Mouse (Mus musculus): ENCODE results near the gene Grin2a.

Grin2a gene

DNA sequence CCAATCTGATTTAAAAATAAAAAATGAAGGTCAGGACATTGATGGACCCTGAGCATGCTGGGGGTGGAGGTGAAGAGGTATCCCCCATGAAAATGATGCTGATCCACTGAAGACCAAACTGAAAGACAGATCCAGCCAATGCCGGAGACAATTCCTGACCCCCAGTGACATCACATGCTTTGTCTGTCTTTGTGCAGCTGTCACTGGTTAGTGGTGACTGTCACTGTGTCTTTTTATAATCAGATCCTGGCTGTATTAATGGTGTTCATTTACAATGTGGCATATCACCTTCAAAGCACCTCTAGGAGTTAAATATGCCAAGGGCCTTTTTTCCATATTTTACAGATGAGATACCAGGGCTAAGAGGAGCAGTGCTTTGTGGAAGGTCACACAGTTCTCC lies 32.9 kb downstream of the Grin2a start:
- DNase-seq, result no peak

DNA sequence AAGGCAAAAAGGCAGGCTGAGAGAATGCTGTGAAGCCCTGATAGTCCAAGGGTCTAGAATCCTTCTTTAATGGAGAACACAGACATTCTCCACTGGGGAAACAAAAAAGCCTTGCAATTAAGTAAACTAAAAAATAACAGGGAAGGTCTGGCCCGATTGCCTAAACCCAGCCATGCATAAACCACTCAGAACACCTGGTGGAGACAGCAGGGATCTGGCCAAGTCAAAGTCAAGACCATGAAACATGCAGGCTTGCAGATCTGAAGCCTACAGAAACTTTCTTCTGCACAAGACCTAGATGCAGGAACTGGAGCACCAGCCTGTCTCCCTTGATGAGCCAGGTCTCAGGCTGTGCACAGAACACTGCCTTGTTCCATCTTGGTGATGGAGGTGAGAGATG lies 36.0 kb downstream of the Grin2a start:
- no peak for DNase-seq

DNA sequence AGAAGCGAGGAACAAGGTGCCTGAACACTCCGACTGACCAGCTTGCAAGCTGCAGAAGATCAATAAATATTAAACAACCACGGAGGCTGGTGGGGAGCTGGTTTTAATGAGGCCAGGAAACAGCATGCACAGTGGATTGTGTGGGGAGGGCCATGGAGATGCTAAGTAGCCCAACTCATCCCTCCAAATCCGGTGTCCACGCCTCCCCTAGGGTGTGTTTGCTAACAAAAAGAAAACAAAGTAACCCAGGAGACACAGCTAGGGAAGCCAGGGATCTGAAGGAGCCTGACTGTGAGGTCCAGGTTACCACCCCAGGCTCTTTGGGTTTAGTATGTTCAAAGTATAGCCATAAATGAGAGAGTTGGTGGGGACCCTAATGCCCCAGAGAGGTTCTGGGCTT lies 41.1 kb downstream of the Grin2a start:
- DNase-seq, result no peak

DNA sequence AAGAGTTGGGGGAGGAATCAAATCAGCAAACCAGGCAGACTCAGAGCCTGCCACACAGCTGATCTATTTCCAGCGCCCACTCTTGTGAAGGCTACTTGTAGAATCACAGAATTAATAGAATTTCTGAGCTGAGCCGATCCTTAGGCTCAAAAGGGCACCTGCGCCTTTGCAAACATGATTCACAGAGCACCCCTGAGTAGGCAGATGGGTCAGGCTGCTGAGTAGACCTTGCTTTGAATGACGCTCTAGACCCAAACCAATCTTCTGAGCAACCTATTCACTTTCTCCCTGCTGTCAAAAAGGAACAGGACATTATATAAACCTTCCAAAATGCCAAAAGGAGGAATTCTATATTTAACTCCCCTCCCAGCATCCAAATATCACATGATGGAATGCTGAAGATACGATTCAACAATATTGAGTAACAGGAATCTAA lies 41.9 kb downstream of the Grin2a start:
- no peak for DNase-seq

DNA sequence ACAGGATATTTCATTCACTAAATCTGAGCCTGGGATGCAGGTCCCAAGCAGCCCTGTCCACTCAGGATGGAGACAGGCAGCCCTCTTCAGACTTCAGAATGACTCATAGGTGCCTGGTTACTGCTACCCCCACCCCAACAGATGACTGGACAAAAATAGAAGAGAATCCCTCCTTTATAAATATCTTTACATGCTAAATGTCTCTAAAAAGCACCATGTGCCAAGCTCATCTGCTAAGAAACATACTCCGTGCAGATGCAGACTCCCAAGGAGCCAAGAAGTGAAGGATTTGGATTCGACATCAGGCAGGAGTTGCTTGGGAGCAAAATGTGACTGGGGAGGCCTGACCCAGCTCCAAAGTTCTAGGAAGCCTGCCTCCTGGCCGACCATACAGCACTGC lies 46.1 kb downstream of the Grin2a start:
- DNase-seq, result no peak

DNA sequence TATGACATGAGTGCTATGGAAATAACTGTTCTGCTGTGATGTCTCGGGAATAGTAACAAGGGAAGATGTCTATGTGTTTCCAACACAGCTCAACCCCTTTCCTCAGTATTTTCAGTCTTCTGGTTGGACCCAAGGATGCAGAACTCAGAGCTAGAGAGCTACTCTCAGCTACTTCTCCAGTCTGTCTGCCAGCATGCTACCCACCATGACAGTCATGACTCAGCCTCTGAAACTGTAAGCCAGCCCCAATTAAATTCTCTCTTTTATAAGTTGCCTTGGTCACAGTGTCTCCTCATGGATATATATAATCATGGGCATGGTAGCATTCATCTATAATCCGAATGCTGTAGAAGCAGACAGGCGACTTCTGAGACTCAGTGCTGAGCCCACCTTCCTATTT lies 47.9 kb downstream of the Grin2a start:
- no peak for DNase-seq

DNA sequence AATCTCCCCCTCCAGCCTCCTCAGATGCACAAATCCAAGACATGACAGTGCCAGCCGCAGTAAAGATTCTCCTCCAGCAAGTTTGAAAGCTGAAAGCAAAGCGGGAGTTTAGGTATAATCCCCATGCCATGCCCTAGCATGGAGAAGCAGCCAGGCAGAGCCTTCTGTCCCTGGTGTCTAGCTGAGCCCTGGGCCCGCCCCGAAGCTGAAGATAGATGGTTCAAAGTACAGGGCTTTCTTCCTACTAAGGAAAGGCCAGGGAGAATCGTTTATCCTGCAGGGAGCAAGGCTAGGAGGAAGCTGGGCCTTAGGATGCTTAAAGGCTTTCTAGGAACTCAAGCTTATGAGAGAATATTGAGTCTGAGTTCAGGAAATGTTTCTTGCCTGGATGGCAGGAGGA lies 50.5 kb downstream of the Grin2a start:
- DNase-seq, result no peak

DNA sequence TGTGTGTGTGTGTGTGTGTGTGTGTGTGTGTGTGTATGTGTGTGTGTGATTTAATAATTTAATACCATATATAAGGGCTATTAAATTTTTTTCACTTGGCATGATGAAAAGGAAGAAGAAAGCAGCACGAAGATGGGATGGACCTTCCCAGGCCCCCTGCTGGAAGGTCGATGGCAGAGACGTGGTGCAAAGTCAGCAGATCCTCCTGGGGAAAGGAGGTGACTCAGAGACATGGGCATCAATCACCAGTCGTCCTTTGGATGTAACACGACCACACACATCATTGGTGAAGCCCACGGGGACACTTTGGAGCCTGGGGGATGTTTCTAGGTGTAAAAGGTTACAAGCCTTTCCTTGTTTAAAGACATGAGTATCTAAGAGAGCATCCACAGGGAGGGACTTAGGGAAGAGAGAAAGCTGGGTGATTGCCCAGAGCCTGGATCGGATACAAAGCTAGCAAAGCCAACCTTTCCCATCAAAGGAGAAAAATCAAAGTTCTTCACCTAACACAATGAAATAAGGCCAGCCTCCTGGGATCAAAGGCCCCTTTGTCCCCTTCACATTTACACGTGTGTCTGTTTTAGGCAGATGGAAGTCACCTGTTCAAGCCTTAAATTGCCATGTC lies 53.9 kb downstream of the Grin2a start:
- DNase-seq, result no peak

DNA sequence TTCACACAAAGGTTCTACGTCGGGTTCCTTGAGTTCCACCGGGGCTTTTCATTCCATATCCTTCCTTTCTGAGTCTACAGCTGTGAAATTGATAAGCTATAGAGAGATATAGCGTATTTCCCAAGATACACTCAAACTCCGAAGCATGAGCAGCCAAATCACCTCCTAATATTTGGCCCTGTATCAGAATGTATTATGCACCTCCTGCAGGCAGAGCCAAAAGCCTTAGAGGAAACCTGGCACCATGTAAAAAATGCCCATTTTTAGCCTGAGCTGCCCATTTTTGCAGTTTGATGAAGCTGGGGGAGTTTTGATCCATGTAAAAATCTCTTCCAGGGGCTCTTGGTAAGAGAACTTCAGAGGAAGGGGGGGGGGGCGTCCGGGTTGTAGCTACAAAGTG lies 54.6 kb downstream of the Grin2a start:
- DNase-seq, result no peak

DNA sequence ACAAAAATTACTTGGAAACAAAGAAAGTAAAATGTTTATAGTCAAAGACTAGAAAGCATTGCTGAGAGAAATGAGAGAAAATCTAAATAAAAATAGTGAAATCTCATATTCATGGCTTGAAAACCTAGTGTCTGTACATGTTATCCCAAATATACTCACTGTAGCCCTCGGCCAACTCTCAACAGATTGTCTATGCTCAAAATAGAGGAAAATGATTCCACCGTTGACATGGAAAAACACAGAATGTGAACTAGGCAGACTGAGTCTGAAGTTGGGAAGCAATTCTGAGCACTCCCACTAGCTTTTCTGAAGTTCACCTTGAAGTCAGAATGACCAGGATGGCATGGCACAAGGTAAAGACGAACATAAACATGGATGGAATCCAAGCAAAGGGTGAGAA lies 84.7 kb downstream of the Grin2a start:
- no peak for DNase-seq

DNA sequence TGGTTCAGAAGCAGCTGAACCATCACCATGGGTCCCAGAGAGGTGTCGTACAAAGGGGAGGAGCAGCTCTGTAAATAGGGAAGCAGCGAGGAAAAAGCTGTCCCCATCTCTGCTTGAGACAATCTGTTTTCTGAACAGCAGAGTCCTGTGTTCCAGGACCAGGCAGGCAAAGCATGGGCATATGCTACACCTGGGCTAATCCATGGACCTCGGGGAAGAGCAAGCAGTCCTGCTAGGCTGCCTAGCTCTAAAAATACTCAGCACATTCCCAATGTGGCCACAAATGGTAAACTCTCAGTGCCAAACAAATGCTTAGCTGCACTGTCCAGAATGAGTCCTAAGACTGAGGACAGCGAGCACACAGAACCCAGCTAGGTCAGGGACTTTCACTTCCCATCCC lies 86.1 kb downstream of the Grin2a start:
- no peak for DNase-seq

DNA sequence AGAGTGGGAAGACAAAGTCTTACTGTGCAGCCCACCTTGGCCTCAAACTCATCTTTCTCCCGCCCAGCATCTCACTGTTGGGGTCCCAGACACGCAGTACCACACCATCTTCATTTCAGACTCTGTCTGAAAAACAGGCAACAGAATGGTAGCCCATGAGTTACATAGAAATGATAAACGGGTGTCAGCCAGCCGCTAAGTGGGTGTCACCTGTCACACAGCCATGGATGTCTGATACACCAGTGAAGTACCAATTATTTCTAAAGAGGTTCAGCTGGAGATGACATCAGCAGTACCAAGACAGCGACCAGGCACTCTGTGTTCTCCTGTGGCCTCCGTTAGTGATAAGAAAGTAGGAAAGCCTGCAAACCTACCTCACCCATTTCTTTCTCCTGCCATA lies 90.9 kb downstream of the Grin2a start:
- DNase-seq, result no peak

DNA sequence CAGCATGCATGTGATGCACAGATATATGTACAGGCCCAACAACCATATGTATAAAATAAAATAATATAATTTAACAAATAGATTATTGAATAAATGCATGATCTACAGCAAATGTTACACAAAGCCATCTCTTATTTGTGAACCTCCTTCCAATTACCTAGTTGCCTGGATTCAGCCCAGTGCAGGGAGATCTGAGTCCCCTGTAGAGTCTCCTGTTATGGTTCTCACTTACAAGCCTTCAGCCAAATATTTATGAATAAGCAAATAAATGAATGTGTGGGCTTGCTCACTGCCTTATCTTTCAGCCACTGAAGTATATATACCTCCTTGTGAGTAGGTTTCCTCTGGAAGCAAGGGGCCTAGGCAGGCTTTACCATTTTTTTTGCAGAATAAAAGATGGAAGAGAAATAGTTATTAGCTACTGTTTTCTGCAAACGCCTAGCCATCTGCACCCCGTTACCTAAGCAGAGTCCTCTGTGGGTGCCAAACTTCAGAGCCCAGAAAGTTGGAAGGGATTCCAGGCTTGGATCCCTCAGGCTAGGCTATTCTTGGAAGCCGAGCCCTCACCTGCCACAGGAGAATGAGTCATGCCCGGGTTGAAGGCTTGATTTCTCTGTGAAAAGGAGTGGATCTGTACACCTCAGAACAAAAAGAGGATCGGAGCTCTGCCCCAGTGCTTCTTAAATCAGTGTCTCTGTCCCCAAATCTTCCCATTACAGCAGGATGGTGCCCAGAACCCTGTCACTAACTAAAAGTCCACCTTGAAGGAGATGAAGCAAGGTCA lies 92.5 kb downstream of the Grin2a start:
- DNase-seq, result no peak

DNA sequence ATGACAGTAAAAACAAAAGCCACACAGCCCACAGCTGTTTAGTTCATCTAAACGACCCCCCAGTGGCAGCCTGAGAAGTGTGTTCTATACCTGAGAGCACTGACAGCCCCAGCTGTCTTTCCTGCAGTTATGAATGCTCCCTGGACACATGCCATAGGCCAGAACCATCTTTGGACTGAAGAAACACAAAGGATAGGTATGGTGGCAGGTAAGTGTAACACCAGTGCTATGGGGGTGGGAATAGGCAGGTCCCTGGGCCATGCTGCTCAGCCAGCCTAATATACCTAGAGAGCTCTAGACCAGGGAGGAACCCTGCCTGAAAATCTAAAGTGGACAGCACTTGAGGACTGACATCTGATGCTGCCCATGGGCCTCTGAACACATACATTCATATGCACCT lies 93.9 kb downstream of the Grin2a start:
- no peak for DNase-seq

DNA sequence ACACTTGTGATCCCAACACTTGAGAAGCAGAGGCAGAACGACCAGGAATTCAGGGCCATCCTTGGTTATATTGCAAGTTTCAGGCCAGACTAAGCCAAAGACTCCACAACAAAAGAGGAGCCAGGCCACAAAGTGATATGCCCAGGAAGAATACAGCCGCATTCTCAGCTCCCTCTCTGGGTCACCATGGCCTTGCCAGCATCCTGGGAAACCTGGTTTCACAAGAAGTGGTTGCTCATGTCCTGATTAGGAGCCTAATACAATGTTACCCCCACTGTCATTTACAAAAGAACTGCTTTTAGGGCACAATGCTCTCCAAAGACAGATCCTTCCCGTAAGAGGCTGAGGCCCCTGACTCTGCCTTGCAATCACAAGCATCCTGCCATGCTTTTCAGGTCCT lies 94.4 kb downstream of the Grin2a start:
- DNase-seq, result no peak

DNA sequence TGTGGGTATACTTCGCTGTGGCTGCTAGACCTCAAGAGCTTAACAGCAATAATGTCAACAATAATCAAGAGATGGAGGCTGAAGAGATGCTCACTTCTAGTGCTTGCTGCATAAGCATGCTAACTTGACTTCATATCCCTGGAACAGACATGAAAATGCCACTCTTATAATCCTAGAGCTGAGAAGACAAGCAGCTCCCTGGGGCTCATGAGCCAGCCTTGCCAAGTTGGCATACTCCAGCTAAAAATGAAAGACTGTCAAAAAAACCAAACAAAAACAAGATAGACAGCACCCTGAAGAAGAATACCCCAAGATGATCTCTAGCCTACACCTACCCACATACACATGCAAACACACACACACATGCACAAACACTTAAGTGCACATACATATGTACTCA lies 95.2 kb downstream of the Grin2a start:
- no peak for DNase-seq

DNA sequence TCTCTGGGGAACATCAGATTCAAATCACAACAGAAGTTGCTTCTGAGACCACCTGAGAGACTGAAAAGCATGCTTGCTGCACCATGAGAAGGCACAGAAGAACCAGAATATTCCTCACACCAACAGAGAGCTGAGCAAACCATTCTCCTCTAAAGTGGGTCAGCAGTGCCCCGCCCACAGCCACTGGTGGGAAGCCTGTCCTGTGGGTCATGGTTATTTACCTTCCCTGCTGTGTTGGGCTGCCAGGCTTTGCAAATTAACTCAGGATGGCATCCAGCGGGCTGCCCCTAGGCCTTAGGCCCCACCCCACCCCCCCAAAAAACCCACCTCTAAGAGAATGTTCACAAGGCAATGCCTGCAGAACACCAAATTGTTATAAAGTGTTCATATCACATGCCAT lies 96.2 kb downstream of the Grin2a start:
- peak; percentile 10 for DNase-seq

DNA sequence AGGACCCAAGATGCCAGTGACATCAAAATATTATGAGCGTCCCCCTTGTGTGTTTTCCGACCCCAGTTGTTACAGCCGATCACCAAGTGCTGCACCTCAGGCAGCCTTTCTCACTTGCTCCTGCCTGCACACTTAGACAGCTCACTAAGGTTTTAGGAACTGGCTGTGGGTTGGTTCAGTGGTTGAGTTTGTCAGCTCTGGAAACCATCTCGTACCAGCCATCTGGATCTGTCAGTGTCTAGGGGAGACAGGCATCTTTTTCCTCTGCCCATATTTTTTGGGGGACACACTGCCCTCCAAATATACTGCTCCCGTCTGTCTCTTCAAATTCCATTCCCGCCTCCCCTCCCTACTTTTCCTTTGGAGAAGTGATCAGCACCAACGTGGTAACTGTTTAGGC lies 99.8 kb downstream of the Grin2a start:
- no peak for DNase-seq

DNA sequence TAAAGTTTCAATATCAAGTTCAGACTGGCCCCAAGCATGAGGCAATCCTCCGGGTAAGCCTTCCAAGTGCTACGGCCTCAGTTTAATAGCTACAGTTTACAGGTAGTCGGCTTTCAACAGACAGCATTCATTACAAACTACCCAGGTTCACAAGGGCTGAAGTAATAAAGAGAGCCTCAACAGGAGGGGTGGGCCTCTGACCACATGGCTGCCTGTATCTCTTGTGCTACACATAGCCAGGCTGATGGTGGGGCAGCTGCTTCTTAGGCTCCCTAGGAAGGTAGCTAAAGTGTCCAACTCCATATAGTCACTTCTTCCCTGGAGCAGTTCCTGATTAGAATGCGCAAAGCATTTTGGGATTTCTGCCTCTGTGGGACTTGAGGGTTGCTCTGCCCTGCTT lies 109.2 kb downstream of the Grin2a start:
- DNase-seq, result no peak

DNA sequence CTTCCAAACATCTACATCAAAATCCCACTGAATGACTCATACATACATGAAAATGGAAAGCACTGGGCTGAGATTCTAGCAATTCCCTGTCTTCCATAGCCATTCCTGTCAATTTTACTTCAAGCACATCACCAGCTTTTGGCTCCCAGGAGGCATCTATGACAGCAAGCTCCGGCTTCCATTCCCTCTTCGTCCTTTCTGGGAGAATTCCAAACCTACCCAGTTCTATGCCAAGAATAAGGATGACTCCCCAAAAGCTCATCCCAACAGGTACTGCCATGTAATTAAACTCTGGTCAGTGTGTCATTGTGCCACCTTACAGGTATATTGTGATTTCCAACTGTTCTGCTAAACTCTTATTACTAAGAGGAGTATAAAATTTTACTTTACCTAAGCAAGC lies 111.2 kb downstream of the Grin2a start:
- DNase-seq, result no peak

DNA sequence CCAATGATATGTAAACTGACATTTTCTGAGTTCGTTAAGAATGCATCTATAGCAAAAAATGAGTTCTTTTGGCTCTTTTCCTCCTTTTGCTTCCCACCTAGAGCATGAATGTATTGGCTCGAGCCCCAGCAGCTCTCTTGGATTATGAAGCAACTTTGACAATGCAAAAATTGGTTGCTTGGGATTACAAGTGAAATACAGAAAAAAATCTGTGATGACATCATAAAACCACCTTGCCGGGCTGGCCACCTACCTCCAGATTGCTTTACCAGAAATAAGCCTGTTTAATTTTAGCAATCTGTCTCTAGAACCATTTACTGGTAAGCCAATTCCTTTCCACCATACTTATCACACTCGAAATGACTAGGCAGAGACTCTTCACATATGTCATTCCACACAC lies 112.9 kb downstream of the Grin2a start:
- DNase-seq, result no peak

DNA sequence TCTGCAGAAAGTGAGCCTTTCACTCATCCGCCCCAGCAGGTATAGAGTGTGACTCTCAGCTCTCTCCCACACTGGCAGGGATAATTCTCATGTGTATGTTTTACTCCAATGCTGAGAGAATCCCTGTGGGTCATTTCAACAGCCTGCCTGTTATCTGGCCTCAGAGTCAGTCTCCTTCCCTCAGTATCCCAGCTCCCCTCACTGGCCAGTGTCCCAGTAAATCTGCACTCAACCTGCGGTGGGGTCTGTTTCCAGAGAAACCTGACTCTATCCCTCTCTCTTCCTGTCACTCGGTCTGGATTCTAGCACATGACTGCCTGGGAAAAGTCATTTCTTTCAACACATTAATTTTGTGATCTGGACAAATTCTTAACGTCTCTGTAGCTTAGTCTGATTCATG lies 122.4 kb downstream of the Grin2a start:
- DNase-seq, result no peak

DNA sequence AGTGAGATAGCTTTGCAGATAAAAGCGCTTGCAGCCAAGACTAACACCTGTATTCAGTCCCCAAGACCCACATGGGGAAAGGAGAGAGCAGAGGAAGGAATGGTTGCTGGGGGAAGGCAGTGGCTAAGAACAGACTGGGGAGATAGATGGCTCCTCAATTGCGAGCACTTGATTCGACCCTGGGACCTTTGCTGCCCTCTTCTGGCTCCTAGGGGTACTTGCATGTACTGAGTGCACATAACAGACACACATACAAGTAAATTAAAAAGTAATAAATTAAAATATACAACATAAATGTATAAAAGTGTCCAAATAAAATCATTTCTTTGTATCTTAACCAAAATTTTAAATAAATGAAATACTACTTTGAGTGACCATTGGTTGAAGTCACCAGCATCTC lies 129.7 kb downstream of the Grin2a start:
- DNase-seq, result no peak

DNA sequence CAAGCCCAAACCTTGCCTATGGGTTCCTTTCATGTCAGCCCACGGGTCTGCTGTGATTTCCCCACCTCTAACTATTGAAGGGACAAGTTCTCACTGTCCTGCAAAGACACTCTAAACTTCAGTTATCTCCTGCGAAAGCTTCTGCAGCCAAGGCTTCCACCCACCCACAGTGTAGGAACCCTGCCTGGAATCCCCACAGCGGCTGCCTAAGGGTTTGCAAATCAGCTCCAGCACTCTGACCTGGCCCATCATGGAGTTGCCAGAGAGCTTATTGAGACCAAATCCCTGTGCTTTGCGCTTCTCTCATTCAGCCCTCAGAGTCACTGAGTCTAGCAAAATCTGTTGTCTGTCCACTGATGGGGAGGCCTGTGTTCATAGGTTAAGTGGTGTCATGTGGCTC lies 130.3 kb downstream of the Grin2a start:
- no peak for DNase-seq

DNA sequence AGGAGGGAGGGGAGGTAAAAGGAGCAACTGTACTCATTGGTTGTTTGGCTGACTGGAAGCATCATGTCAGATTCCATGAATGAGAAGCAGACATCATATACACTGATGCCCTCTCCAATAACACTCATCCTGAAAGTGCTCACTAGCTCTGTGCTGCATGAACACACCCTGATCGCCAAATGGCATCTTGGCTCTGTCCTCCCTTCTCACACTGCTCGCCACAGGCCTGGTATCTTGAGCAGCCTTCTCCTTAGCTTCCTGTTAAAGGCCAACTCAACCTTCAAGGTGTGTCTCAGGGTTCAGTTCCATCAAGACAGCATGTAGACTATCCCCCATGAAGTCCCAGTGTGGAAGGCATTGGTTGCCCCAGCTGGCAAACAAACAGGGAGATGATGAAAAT lies 137.6 kb downstream of the Grin2a start:
- no peak for DNase-seq
